Mouse (Mus musculus): Measurements from ENCODE around the gene Kif27. TPM values are rescaled to one million over a fixed set of nuclear protein-coding genes. Genes with fewer than 3 reads are reported as not detected.
"Not testable (repeated sequence)": the region's sequence is repeated elsewhere in the genome, so short reads cannot be mapped to it uniquely, and the experiment has no call there.

Kif27 gene
- total RNA-seq, 2 experiments from 2014 or later = 0.08 to 0.13 TPM

DNA sequence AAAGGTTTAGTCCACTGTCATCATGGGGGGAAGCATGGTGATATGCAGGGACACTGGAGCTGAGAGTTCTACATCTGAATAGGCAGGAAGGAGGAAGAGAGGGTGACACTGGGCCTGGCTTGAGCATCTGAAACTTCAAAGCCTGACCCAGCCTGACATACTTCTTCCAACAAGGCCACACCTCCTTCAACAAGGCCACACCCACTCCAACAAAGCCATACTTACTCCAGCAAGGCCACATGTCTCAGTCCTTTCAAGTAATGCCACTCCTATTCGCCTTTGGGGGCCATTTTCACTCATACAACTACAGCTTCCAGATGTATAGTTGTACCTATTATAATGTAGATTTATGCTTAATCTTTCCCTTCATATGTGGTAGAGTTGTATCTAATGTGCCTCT, 8.7 kb upstream of the Kif27 start:
- DNase-seq (ENCODE audit: low spot score) = no peak
- intact Hi-C loops (cut with DNase I) = no loop called here

DNA sequence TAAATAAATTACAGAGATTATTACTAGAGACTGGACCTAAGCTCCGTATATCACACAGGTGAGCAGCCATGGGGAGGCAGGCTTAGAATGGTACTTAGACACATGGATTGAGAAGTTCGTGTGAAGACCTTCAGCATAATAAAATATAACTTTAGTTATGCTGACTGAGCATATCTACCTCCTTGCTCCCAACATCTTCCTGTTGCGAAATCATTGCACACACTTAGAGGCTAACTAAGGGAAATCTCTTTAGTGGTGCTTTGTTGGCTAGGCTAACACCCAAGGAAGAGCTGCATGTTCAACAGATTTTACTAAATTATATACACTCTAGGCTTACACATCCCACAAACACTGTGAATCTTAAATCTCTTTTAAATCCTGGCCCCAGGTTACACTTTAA, 7.5 kb upstream of the Kif27 start:
- intact Hi-C loops (cut with DNase I) = no loop called here
- no peak for DNase-seq (ENCODE audit: low spot score)

DNA sequence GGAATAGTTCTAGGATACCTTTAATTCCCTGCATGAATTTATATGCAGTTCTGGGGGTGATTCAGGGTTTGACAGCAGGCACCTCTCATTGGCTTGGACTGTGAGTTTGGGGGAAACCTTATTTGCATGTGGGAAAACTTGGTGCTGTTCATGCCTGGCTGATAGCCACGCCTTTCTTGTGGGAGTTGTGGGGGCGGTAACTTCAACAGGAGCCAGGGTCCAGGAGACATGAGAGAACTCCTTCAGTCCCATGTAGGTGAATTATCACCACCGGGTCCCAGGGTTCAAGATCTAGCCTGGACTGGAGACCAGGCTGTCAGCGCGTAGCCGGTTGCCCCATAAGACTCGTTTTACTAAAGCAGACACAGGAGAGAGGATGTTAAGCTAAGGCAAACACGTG, 6.3 kb upstream of the Kif27 start:
- intact Hi-C loops (cut with DNase I) = not testable (repeated sequence)

DNA sequence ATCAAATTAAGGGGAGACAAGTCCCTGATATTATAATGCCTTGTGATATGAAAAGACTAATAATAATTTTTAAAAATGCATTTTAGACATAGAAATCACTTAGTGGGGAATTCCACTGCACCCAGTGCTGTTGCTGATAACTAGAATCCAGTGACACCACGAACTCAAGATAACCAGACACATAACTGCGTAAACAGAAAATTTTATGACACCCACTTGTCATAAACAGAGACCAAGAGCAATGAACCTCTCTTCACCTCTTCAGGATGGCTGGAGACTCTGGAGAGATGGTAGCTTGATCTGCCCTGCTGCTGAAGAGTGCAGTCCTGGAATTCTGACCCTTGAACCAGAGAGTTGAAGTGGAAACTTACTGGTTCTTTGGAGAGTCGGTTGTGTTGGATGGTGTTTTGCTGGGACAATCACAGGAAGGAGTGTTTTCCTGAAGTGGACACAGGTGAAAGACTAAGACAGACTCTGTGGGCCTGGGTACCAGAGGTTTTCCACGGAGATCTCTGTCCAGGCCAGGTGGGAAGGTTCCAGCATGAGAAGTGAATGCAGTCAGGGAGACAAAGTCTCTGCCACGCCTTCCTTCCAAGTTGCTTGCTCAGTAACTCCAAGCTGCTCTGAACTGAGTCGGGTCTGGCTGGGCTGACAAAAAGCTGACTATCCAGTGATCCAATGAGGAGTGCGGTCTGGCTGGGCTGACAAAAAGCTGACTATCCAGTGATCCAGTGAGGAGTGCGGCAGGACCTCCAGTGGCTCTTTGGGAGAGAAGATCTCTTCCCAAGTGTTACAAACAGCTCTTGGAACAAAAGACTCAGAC, 5.6 kb upstream of the Kif27 start:
- DNase-seq (ENCODE audit: low spot score) = no peak
- intact Hi-C loops (cut with DNase I) = no loop called here

More for the DNA sequence above, 6.3 kb upstream of the Kif27 start:
- not testable (repeated sequence) for DNase-seq (ENCODE audit: low spot score)

DNA sequence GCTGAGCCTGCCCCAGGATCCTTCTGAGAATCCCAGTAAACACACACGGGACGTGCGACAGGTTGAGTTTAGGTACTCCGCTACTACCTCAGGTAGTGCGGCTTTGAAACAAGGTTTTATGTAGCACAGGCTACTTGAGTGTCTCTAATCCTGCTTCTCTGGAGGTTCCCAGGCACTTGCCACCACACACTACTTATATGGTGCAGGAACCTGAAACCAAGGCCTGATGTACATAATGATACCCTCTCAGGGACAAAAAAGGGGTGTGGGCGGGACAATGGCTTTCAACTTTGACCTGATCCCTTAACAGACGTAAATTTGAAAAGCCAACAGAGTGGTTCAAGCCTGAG, 357 bp upstream of the Kif27 start:
- no peak for DNase-seq (ENCODE audit: low spot score)
- intact Hi-C loops (cut with DNase I) = no loop called here

DNA sequence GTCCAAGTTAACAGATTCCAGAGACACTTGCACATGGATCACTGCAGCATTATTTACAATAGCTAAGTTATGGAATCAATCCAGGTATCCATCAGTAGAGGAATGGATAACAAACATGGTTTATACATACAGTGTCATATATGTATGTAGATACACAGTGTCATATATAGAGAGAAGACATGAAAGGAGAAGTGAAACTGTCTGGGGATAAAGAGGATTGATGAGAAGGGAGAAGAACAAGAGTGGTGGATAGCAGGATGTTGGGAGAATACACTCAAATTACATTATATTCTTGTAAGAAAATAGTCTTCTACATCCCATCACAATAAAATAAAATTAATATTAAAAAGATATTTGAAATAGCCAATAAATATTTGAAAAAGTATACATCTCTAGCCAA, 5.9 kb downstream of the Kif27 start:
- intact Hi-C loops (cut with DNase I) = no loop called here
- DNase-seq (ENCODE audit: low spot score) = no peak

DNA sequence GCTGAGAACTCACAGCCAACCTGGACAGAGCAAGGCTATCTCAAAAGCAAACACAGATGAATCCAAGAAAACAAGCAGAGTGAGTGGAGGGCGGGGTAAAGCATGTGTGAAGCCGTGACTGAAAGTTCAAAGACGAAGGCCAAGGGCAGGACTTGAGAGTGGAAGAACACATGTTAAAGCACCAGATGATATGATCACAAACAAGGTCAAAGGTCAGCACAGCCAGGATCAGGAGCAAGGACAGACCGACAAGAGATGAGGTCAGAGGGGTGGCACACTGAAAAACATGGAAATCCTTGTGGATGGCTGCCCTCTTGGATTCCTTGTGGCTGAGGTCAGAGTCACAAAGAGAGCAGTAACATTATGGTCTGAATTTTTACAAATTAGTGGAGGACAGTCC, 8.3 kb downstream of the Kif27 start:
- DNase-seq (ENCODE audit: low spot score) = no peak
- intact Hi-C loops (cut with DNase I) = no loop called here

DNA sequence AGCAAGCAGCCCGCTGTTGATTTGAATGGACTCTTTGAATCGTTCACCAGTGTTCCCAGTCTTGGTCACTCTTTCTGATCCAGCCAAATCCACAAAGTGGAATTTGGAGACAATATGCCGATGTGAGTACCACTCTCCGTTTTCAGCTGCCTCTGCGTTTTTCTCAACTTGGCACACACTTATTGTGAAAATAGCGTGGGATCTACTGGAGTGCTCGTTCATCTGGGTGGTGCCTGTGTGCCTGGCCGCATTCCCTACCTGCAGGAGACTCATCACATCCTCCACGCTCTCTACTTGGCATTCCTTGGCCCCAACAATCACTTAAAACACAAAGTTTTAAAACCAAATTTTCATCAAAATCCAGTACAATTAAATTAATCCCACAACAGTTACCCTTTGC, 14.4 kb downstream of the Kif27 start:
- no peak for DNase-seq (ENCODE audit: low spot score)
- intact Hi-C loops (cut with DNase I) = no loop called here

DNA sequence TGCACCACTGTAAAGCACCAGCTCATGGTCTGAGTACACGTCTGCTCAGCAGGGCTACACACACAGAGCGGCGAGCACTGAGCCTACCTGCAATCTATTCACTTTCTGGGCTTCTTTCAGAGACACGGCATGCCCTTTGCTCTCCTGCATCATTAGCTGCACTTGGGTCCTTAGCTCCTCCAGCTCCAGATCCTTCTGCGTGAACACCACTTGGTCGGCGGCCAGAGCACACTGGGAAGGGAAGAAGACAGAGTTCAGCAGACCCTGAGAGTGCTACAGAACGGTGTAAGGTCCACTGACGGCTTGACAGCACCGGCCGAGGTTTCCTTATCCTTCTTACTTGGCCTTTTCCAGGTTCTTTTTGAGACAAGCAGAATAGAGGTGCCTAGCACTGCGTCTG, 21.5 kb downstream of the Kif27 start:
- intact Hi-C loops (cut with DNase I) = no loop called here
- DNase-seq (ENCODE audit: low spot score) = no peak

DNA sequence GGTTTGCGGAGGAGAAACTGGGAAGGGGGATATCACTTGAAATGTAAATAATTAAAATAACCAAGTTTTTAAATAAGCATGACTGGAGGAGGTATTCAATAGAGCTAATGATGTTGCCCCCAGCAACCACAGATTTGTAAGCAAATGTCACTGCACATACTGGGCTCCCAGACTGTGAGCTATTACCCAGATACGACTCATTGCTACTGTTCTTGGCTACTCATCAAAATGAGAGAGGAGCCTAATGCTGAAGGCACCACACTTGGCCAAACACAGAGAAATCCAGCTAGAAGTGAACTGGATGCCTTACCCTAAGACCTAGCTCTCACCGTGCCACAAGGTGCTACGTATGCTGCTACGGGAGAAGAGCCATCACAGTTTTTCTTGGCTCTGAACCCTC, 24.8 kb downstream of the Kif27 start:
- intact Hi-C loops (cut with DNase I) = no loop called here

DNA sequence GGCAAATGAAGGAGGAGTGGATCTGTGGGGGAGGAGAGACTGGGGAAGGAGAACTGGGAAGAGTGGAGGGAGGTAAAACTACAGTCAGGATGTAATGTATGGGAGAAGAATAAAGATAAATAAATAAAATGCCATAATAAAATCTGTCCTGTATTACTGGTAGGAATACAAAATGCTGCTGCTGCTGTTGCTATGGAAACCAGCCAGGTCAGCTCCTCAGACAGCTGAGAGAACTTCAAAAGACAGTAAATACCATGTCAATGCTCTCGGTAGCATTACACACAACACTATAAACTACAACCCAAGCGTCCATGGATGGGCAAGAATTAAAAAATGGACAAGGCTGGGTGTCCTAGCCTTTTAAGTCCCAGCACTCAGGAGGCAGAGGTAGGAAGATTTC, 41.2 kb downstream of the Kif27 start:
- intact Hi-C loops (cut with DNase I) = no loop called here
- DNase-seq (ENCODE audit: low spot score) = no peak

More for the DNA sequence above, 24.8 kb downstream of the Kif27 start:
- no peak for DNase-seq (ENCODE audit: low spot score)

DNA sequence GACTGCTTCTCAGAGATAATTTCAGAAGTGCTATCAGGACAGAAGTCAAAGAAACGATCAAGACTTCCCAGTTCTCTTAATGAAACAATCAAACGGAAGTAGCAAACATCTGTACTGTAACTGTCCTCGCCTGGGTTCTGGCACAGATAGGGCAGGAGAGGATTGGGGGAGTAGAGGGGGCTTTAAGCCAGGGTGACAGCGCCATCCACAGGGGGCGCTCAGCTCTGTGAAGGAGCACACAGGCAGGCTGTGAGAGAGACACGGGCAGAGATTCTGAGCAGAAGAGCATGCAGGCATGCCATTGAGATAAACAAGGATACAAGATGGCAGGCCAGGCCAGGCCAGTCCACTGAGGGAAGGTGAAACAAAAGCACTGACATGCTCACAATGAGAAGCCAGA, 43.9 kb downstream of the Kif27 start:
- intact Hi-C loops (cut with DNase I) = no loop called here

DNA sequence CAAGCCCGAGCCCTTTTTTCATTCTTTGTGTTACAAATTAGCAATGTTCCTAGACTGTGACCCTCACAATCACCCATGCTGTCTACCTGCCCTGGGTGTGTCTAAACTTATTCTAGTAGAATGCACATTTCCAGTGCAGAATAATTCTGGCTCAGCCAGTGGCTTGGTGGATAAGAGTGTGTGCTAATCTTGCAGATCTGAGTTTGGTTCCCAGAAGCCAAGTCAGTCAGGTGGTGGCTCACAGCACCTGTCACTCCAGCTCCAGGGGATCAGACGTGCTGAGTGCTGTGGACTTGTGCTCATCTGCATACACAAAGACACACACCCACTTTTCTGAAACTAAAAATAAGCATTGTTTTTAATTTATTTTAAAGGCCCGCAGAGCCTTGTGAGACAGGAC, 45.2 kb downstream of the Kif27 start:
- no peak for DNase-seq (ENCODE audit: low spot score)
- intact Hi-C loops (cut with DNase I) = no loop called here

More for the DNA sequence above, 43.9 kb downstream of the Kif27 start:
- DNase-seq (ENCODE audit: low spot score) = no peak

DNA sequence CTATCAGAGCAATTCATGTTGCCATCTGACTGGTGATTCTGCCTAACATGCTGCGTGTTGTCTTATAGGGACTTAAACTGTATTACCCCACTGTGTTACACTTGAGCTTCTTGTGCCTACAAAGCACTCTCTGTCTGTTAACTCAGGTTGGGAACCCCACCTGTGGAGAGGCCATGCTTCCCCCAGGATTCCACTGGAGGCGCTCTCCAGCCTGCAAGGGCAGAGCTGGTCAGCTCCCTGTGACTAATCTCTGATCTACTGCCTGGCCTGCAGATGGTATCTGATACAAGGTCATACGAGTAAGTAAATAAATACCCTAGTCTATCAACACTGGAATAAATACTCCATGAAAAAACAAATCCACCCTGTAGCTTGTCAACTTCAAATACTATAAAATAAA, 47.6 kb downstream of the Kif27 start:
- DNase-seq (ENCODE audit: low spot score) = no peak
- intact Hi-C loops (cut with DNase I) = no loop called here

DNA sequence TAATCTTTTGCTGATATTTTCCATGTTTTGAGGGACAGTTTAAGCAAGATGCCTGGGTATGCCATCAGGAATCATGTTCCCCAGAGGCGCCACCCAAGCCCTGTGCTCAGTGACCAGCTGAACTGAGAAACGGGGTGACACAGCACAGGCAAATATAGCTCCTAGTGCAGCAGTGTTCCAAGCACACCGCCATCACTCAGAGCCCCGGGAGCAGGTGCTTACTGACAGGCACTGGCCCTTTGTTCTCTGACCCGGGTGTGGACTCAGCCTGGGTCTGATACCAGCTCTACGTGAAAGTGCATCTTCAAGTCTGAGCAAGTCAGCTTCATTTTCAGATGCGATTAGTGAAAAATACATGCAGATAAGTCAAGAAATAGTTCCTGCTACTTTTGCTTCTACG, 49.4 kb downstream of the Kif27 start:
- intact Hi-C loops (cut with DNase I) = no loop called here

DNA sequence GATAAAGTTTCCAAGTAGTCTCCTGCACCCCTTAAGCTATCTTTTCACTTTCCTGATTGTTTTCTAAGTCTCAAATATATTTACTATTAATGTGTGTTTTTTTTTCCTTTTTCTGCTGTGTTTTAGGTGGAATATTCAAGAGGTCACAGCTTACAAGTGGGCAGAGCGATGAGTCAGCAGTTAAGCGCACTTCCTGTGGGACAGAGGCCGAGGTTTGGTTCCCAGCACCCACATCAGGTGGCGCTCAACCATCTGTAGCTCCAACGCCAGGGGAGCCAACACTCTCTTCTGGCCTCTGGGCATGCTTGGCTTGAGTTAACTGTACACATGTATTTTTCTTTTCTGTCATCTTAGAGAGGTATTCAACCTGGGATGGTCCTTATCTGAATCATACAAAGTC, 51.5 kb downstream of the Kif27 start:
- no peak for DNase-seq (ENCODE audit: low spot score)
- intact Hi-C loops (cut with DNase I) = no loop called here

More for the DNA sequence above, 49.4 kb downstream of the Kif27 start:
- DNase-seq (ENCODE audit: low spot score) = no peak

DNA sequence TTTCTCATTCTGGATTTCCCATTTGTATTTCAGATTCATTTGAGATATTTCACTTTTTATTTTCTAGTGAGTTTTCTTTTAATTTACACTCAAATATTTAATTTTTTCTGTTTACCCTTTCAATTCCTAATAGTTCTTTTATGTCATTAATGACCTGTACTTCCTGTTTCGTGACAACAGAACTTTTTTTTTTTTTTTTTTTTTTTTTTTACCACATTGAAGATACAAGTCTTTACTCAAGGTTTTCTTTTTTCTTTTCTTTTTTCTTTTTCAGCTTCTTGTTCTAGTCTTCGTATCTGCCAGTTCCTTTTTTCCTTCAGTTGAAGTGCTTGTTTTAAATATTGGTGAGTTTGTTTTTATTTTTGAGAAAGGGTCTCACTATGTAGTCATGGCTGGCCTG, 53.7 kb downstream of the Kif27 start:
- intact Hi-C loops (cut with DNase I) = no loop called here
- no peak for DNase-seq (ENCODE audit: low spot score)

DNA sequence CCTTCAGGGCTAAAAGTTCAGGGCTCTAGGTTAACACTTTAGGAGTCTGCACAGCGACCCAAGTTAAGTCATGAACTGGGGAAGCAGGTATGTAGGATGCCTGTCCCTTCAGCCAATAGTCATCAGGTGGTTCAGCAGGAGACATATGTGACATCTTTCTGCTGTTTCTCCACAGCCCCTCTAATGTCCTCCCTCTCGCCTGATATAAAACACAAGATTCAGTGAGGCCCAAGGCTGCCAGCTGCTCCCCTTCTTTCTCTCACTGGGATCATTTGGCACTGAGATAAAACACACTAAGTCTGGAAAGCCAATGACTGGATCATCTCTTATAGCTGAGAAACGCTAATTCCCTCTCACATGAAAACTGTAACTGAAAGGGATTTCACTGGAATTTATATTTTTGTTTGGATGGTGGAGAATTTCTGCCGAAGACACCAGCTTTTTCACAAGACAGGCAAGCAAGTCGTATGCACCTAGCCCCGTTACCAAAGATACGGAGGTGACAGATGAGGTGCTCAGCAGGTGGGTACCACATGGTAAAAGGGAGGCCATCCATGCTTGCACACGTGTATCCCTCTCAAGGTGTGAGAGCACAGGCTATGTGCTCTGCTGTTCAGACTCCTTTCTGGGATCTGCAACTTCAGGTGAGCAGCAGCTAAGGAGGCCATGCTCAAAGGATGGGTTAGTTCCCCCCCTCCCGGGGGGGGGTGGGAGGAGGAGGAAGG, 56.3 kb downstream of the Kif27 start:
- intact Hi-C loops (cut with DNase I) = no loop called here
- no peak for DNase-seq (ENCODE audit: low spot score)

DNA sequence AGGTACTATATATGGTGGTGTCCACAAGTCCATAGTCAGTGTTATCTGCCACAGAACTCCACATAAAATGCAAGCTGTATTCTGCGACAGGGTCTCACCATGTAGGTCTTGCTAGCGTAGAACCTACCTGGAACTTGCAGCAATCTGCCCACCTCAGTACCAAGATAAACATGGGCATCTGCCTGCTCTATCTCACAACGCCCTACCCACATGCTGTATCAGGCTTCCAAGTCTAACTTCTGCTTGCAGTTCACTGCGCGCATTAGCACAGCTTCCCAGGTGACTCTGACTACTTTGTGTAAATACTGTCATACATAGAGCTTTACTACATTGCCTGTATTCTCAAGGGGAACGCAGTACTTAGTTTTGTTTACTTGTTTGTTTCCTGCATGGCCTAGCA, 57.0 kb downstream of the Kif27 start:
- intact Hi-C loops (cut with DNase I) = no loop called here
- DNase-seq (ENCODE audit: low spot score) = no peak

DNA sequence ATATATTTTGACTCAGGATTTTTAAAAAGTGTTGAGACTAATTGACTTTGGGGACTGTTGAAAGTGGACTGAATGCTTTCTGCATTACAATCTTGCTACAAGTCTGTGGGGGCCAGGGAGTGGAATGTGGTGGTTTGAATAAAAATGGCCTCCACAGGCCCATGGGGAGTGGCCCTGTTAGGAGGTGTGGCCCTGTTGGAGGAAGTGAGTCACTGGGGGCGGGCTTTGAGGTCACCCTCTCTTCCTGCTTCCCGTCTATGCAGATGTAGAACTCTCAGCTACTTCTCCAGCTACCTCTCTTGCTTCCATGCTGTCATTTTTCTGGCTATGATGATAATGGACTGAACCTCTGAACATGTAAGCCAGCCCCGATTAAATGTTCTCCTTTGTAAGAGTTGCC, 60.2 kb downstream of the Kif27 start:
- no peak for DNase-seq (ENCODE audit: low spot score)
- intact Hi-C loops (cut with DNase I) = no loop called here

DNA sequence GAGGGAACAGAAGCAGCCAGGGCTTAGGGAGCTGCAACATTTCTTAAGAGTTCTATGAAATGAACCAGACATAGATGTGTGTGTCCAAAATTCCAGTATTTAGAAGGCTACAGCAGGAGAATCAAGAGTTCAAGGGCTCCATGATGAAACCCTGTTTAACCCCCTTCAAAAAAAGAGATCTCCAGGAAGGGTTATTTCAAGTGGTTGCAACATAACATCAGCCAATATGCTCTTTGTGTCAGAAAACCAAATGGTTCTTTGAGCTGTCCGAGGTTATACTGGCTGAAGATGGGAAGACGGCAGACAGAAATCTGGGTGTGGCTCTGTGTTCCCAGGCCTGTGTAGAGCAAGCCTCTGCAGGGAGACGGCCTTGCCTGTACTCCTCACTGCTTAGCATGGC, 63.3 kb downstream of the Kif27 start:
- DNase-seq (ENCODE audit: low spot score) = no peak
- intact Hi-C loops (cut with DNase I) = no loop called here

DNA sequence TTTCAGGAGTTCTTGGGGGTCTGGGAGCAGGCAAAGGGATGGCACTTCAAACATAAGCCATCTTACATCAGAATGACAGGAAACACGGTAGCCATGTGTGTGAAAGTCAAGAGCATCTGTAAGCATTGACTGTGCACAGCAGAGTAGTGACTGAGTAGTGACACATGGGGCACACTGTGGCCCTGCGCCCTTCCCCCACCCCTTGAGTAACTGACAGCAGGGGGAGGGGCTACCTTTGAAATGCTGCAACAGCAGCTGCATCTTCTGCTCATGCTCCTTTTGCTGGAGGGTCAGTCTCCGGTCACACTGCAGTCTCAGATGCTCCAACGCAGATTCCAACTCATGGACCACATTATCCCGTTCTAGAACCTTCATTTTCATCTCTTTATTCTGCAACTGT, 66.1 kb downstream of the Kif27 start:
- no peak for DNase-seq (ENCODE audit: low spot score)
- intact Hi-C loops (cut with DNase I) = no loop called here
